Mouse (Mus musculus): ENCODE data around the gene Sox18.

DNA sequence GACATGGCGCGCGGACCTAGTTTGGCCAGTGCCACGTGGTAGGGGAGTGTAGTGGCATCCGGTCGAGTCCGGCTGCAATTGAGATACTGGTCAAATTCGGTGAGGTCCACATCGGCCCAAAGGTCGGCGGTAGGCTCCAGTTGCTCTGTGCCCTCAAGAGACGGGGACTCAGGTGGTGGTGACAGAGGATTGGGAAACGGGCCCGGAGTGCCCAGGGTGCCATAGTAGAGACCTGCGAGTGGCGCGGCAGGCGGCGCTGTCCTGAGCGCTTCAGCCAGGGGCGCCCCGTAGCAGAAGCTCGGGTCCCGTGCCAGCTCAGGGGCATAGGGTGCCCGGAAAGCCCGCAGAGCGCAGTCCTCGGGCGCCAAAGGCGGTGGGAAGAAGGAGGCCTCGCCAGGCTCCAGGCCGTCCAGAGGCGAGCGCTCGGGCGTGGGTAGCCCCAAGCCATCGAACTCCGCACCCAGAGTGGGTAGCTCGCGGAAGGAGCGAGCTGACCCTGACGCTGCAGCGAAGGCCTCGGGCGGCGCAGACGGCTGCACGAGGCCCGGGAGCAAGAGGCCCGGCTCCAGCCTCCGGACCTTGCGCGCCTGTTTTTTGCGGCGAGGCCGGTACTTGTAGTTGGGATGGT is 1.0 kb downstream of the Sox18 start:
- TF ChIP-seq MEF2A (IDR thresholded peaks at IDR 0.05; ENCODE audit: extremely low read depth, insufficient replicate concordance, low read depth, low read length, poor library complexity, severe bottlenecking) (no peak), MYC (IDR thresholded peaks at IDR 0.05; ENCODE audit: low read depth, low read length) (no peak), EP300 (IDR thresholded peaks at IDR 0.05; ENCODE audit: low read depth in 1 of 2, low read length in 2 of 2) (no peak), POLR2A (IDR thresholded peaks at IDR 0.05; ENCODE audit: control insufficient read depth in 1 of 2, insufficient read depth in 1 of 2, low read depth in 1 of 2, low read length in 2 of 2, poor library complexity in 1 of 2) (no peak), NRF1 (IDR thresholded peaks at IDR 0.05; ENCODE audit: insufficient read depth, low read depth, low read length, poor library complexity, severe bottlenecking) (no peak), USF2 (IDR thresholded peaks at IDR 0.05; ENCODE audit: borderline replicate concordance in 1 of 2, insufficient read depth in 1 of 2, low read depth in 1 of 2, low read length in 2 of 2) (no peak), TAL1 (IDR thresholded peaks at IDR 0.05; ENCODE audit: low read length) (no peak), E2F4 (IDR thresholded peaks at IDR 0.05; ENCODE audit: borderline replicate concordance, low read depth, low read length) (no peak), ZC3H11A (IDR thresholded peaks at IDR 0.05; ENCODE audit: low read depth, low read length) (no peak), MAX (IDR thresholded peaks at IDR 0.05; ENCODE audit: low read length) (no peak), CTCF (IDR thresholded peaks at IDR 0.05 in 2 of 3, conservative IDR thresholded peaks at IDR 0.05 in 1 of 3; ENCODE audit: control insufficient read depth in 1 of 3, insufficient read depth in 1 of 3, low read depth in 2 of 3, low read length in 3 of 3, poor library complexity in 1 of 3, severe bottlenecking in 1 of 3) (no peak)
